Mouse (Mus musculus) kidney, embryonic 15.5 days (tissue): ENCODE measurements around the gene R3hcc1l. TPM values are rescaled to one million over a fixed set of nuclear protein-coding genes. Genes with fewer than 3 reads are reported as not detected.

Experiments
- ATAC-seq: fragments of 200-750 bp; cut with Nextera tagmentation; replicated peaks from 2 replicates; pipeline ENCODE4 v1.8.0; 2017; ENCODE audit warnings: moderate TSS enrichment; ENCODE audit not compliant: low FRiP score
- H3K27ac ChIP-seq: fragments of 300-500 bp; sonication (generic); 2 replicates; pipeline ENCODE4 v1.5.1; 2015; ENCODE audit warnings: mild to moderate bottlenecking, inconsistent platforms
- H3K27me3 ChIP-seq: fragments of 300-500 bp; sonication (generic); 2 replicates; pipeline ENCODE4 v1.6.1; 2015; ENCODE audit warnings: inconsistent platforms
- H3K36me3 ChIP-seq: fragments of 300-500 bp; sonication (generic); 2 replicates; pipeline ENCODE4 v1.6.1; 2015; ENCODE audit warnings: inconsistent platforms
- H3K4me1 ChIP-seq: fragments of 300-500 bp; sonication (generic); 2 replicates; pipeline ENCODE4 v1.6.1; 2015; ENCODE audit warnings: inconsistent platforms
- H3K4me2 ChIP-seq: fragments of 300-500 bp; sonication (generic); 2 replicates; pipeline ENCODE4 v1.6.1; 2015; ENCODE audit warnings: moderate library complexity, mild to moderate bottlenecking, inconsistent platforms
- H3K4me3 ChIP-seq: fragments of 300-500 bp; sonication (generic); replicated peaks from 2 replicates; pipeline ENCODE4 v1.5.1; 2015; ENCODE audit warnings: mild to moderate bottlenecking, inconsistent platforms
- H3K9ac ChIP-seq: fragments of 300-500 bp; sonication (generic); 2 replicates; pipeline ENCODE4 v1.6.1; 2015; ENCODE audit warnings: mild to moderate bottlenecking, inconsistent platforms
- H3K9me3 ChIP-seq: fragments of 300-500 bp; sonication (generic); replicated peaks from 2 replicates; pipeline ENCODE4 v1.6.1; 2016; ENCODE audit warnings: inconsistent platforms
- WGBS: fragments of 180-500 bp; shearing (Covaris S2); methylation state at CpG from one replicate; pipeline ENCODE4 v1.1.7; 2015; ENCODE audit warnings: mixed read lengths; 5-methylcytosine and 5-hydroxymethylcytosine counted together
- polyA plus RNA-seq: library from polyadenylated mRNA; unstranded; fragments of >200 nt; fragmentation: Nextera tagmentation; extraction: Ambion mirVana; gene quantifications from 2 replicates; pipeline ENCODE4 v1.2.1, GENCODE M21; 2015

R3hcc1l gene
- polyA plus RNA-seq, 1 experiment from 2014 or later: 20.6 TPM

GRCm38 (mm10) chr19:42516121-42516520 lies 2.4 kb upstream of the R3hcc1l start:
- no peak for ATAC-seq
- 90% methylated on average over 8 of the region's 8 CpGs for WGBS
- H3K9me3 ChIP-seq: no peaks in the 10 kb centered on the region
- no peaks in the 10 kb centered on the region for H3K36me3 ChIP-seq
- no peak overlapping the region for H3K27ac ChIP-seq
- H3K4me1 ChIP-seq: peaks cover 17% of the 10 kb centered on the region
- no peak overlapping the region for H3K4me2 ChIP-seq
- H3K27me3 ChIP-seq: no peaks in the 10 kb centered on the region
- no peak overlapping the region for H3K9ac ChIP-seq
- H3K4me3 ChIP-seq: no peak overlapping the region

- no peaks in the 10 kb centered on the region for H3K9me3 ChIP-seq
- ATAC-seq: peak; percentile 5; the same call in 1 of the 2 replicates
- H3K27me3 ChIP-seq: no peaks in the 10 kb centered on the region
- peaks cover 17% of the 10 kb centered on the region for H3K4me1 ChIP-seq
- peak overlapping the region; percentile 29; the same call in 1 of the 2 replicates for H3K9ac ChIP-seq
- peak overlapping the region; percentile 79 for H3K4me3 ChIP-seq
- H3K27ac ChIP-seq: no peak overlapping the region
- 27% methylated on average over 24 of the region's 24 CpGs for WGBS
- peak overlapping the region; percentile 85 for H3K4me2 ChIP-seq
- H3K36me3 ChIP-seq: no peaks in the 10 kb centered on the region
These were observed 471 bp upstream of the R3hcc1l start for GRCm38 (mm10) chr19:42517957-42518619.

DNA sequence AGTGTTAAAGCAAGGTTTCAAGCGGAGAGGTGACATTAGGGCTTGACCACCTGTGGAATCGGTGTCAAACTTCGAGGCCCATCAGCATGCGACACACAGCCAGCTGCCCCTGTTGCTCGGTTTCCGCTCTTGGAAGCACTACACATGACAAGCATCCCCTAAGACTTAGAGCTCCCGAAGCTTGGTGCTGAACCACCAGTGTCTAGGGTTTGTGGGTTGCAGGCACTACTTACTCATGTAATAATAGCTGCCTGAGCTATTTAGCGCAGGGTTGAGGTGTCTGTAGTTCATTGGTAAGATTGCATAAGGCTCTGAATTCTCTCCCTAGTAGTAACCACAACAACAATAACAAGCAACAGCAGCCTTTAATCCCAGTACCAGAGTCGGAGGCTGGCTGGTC lies 1.2 kb downstream of the R3hcc1l start:
- peak overlapping the region; percentile 79 for H3K4me3 ChIP-seq
- H3K27ac ChIP-seq: no peak overlapping the region
- ATAC-seq: no peak
- H3K27me3 ChIP-seq: no peaks in the 10 kb centered on the region
- H3K9ac ChIP-seq: no peak overlapping the region; the same call in 1 of the 2 replicates
- WGBS: 42% methylated on average over 9 of the region's 9 CpGs
- peak overlapping the region; percentile 85 for H3K4me2 ChIP-seq
- H3K9me3 ChIP-seq: no peaks in the 10 kb centered on the region
- peaks cover 17% of the 10 kb centered on the region for H3K4me1 ChIP-seq
- H3K36me3 ChIP-seq: no peaks in the 10 kb centered on the region

DNA sequence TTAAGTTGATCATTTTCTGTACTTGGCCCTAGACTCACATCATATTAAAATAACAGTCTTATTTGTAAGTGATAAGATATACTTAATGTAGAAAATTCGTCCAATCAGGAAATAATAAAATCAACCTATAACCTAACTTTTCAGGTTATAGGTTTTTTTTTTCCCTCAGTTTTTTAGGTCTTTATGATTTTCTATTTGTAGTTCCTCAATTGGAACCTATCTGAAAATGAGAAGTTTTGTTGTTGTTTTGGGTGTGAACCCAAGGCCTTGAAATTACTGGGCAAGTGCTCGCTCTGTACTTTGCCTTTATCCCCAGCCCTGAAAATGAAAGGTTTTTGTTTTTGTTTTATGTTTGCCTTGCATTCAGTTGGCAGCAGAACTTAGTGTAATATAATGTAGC lies 6.1 kb downstream of the R3hcc1l start:
- H3K4me1 ChIP-seq: peaks cover 14% of the 10 kb centered on the region
- H3K4me2 ChIP-seq: no peak overlapping the region
- H3K27me3 ChIP-seq: no peaks in the 10 kb centered on the region
- no peak overlapping the region for H3K4me3 ChIP-seq
- H3K9me3 ChIP-seq: no peaks in the 10 kb centered on the region
- no peak for ATAC-seq
- no peaks in the 10 kb centered on the region for H3K36me3 ChIP-seq
- H3K27ac ChIP-seq: no peak overlapping the region
- 92% methylated on average over 2 of the region's 2 CpGs for WGBS
- H3K9ac ChIP-seq: no peak overlapping the region

DNA sequence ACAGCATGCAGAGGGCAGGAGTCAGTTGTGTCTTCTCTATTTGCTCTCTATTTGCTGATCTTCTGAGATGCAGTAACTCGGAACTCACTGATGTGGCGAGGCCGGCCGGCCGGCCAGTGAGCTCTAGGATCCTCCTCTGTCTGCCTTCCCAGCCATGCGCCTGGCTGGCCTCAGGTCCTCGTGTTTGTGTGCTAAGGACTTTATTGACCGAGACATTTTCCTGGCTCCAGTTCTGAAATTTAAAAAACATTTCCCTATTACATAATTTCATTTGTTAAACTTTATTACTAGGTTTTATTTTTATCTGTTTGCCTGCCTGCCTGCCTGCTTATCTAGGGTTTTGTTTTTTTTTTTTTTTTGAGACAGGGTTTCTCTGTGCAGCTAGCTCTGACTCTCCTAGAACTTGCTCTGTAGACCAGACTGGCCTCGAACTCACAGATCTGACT lies 11.5 kb downstream of the R3hcc1l start:
- H3K9me3 ChIP-seq: no peaks in the 10 kb centered on the region
- no peak overlapping the region for H3K9ac ChIP-seq
- no peak overlapping the region for H3K27ac ChIP-seq
- no peaks in the 10 kb centered on the region for H3K36me3 ChIP-seq
- H3K27me3 ChIP-seq: no peaks in the 10 kb centered on the region
- H3K4me2 ChIP-seq: no peak overlapping the region
- no peak for ATAC-seq
- WGBS: 47% methylated on average over 9 of the region's 9 CpGs
- peaks cover 14% of the 10 kb centered on the region for H3K4me1 ChIP-seq
- no peak overlapping the region for H3K4me3 ChIP-seq

DNA sequence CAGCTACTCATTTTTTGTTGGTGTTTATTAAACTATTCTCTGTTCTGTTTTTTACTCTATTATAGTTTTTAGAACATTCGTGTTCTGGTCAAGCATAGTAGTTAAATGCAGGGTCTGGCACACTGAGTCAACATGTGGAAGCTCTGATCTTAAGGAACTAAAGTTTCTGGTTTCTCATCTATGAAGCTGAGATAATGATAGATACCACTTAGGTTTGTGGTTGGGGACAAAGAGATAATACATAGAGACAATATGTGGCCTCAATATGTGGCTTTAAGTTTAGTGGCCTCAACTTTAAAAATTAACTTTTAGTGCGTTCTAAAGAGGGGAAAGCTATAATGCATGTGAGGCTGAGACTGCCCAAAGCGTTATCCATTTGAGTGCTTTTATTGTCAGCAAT lies 15.9 kb downstream of the R3hcc1l start:
- peaks cover 7% of the 10 kb centered on the region; the same call in 1 of the 2 replicates for H3K4me1 ChIP-seq
- H3K36me3 ChIP-seq: no peaks in the 10 kb centered on the region
- H3K4me3 ChIP-seq: no peak overlapping the region
- H3K27ac ChIP-seq: no peak overlapping the region
- 72% methylated on average over 3 of the region's 3 CpGs for WGBS
- H3K9me3 ChIP-seq: no peaks in the 10 kb centered on the region
- no peak overlapping the region for H3K9ac ChIP-seq
- H3K4me2 ChIP-seq: no peak overlapping the region
- H3K27me3 ChIP-seq: no peaks in the 10 kb centered on the region
- no peak for ATAC-seq

GRCm38 (mm10) chr19:42537600-42537999 lies 19.0 kb downstream of the R3hcc1l start:
- 100% methylated on average over 1 of the region's 1 CpGs for WGBS

GRCm38 (mm10) chr19:42538911-42539310 lies 20.4 kb downstream of the R3hcc1l start:
- Histone ChIP-seq H3K4me1 (peaks cover 16% of the 10 kb centered on the region; the same call in 1 of the 2 replicates), H3K36me3 (no peaks in the 10 kb centered on the region), H3K4me3 (no peak overlapping the region), H3K4me2 (no peak overlapping the region), H3K27me3 (no peaks in the 10 kb centered on the region), H3K27ac (no peak overlapping the region), H3K9ac (no peak overlapping the region), H3K9me3 (no peaks in the 10 kb centered on the region)
- ATAC-seq: no peak
- WGBS: 85% methylated on average over 2 of the region's 2 CpGs

More at GRCm38 (mm10) chr19:42537600-42537999, 19.0 kb downstream of the R3hcc1l start:
- no peak overlapping the region for H3K27ac ChIP-seq
- H3K9me3 ChIP-seq: no peaks in the 10 kb centered on the region
- no peak overlapping the region for H3K9ac ChIP-seq
- H3K27me3 ChIP-seq: no peaks in the 10 kb centered on the region
- H3K36me3 ChIP-seq: no peaks in the 10 kb centered on the region
- no peak overlapping the region for H3K4me2 ChIP-seq
- H3K4me1 ChIP-seq: peaks cover 16% of the 10 kb centered on the region; the same call in 1 of the 2 replicates
- H3K4me3 ChIP-seq: no peak overlapping the region
- no peak for ATAC-seq

DNA sequence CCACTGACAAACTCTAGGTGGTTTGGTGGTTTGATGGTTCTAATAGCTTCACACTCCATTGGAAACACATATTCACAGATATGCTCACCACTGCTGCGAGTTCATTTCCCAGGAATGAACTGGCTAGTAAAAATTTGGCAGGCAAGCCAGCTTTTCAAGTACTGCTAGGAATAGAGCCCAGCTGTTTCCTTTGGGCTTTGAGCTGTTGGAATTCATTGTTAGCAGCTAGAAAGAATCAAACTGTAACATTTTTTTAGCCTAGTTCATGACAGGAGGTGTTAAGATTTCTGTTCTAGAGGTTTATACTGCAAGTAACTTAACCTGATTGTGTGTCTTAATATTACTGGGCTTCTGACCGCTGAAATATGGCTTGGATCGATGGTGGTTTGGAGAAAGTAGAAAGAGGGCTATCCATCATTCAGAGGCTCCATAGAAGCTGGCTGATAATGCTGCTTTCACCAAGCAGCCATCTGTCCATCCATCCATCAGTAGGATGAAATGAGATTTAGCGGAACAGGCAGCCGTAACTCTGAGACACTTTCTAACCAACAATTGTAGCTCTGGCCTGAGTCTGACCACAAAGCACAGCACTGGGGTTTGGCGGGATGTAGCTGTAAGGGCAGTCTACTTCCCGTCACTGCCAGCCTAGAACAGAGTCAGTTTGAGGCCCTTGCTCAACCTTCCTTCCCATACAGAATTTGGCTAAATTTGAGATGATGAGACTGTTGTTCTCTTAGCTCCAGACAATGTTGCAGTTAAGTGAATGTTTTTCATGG lies 21.0 kb downstream of the R3hcc1l start:
- no peak overlapping the region for H3K9ac ChIP-seq
- no peaks in the 10 kb centered on the region for H3K27me3 ChIP-seq
- no peaks in the 10 kb centered on the region for H3K36me3 ChIP-seq
- H3K4me2 ChIP-seq: no peak overlapping the region
- H3K27ac ChIP-seq: no peak overlapping the region
- no peak for ATAC-seq
- H3K4me3 ChIP-seq: no peak overlapping the region
- no peaks in the 10 kb centered on the region for H3K9me3 ChIP-seq
- 76% methylated on average over 7 of the region's 7 CpGs for WGBS
- peaks cover 13% of the 10 kb centered on the region; the same call in 1 of the 2 replicates for H3K4me1 ChIP-seq

DNA sequence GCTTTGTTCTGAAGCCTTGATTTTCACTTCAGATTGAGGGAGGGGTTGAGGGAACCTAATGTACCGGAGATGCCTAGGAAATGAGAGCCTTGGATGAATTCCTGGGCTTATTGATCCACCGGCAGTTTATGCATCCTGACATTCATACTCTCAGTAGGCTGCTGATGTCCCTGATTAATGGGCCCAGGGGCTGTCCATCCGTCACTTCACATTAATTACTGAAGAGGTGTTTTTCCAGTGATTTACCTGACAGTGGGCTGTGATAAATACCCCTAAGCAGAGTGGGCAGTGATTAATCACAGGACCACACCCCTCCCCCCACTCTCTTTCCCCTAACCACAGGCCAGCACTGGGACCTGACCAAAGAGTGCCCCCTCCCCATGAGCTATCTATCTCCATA lies 22.1 kb downstream of the R3hcc1l start:
- Histone ChIP-seq H3K4me1 (peaks cover 9% of the 10 kb centered on the region; the same call in 1 of the 2 replicates), H3K36me3 (no peaks in the 10 kb centered on the region), H3K9ac (no peak overlapping the region), H3K27me3 (no peaks in the 10 kb centered on the region), H3K4me3 (no peak overlapping the region), H3K27ac (no peak overlapping the region), H3K9me3 (no peaks in the 10 kb centered on the region), H3K4me2 (no peak overlapping the region)
- no peak for ATAC-seq
- 37% methylated on average over 3 of the region's 3 CpGs for WGBS

DNA sequence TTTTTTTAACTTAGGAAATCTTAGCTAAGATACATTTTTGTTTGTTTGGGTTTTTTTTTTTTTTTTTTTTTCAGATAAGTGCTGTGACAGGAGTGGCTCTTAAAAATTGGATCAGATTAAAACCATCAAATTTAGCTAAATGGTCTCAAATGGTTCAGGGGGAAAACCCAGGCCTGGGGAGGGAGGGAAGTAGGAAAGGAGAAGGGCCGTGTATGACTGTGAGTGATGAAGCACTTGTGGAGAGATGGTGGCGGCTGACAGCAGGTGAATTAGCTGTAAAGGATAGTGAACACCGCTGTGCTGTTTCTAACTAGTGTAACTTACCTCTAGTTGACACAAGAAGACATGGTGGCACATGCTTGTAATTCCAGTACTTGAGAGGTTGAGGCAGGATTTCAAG lies 40.1 kb downstream of the R3hcc1l start:
- Histone ChIP-seq H3K9me3 (no peaks in the 10 kb centered on the region), H3K36me3 (peaks cover 12% of the 10 kb centered on the region), H3K4me1 (no peaks in the 10 kb centered on the region), H3K4me3 (no peak overlapping the region), H3K4me2 (no peak overlapping the region), H3K9ac (no peak overlapping the region), H3K27me3 (no peaks in the 10 kb centered on the region), H3K27ac (no peak overlapping the region)
- WGBS: 89% methylated on average over 3 of the region's 3 CpGs
- ATAC-seq: no peak

DNA sequence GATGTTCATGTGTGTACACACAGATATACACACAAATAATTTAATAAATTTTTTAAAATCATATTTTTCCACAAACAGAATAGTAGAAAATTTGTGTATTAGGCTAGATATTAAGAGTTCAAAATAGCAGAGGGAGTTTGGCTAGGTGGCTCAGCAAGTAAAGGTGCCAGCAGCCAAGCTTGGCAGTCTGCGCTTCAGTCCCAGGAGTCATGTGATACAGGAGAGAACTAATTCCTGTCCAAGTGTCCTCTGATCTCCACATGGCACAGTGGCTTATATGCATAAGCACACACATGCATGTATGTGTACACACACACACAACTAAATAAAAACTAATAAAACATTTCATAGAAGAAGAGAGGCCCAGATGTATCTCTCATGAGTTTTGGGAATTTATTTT lies 43.4 kb downstream of the R3hcc1l start:
- Histone ChIP-seq H3K36me3 (peaks cover 19% of the 10 kb centered on the region), H3K4me1 (no peaks in the 10 kb centered on the region), H3K27me3 (no peaks in the 10 kb centered on the region), H3K9me3 (no peaks in the 10 kb centered on the region), H3K27ac (no peak overlapping the region), H3K4me3 (no peak overlapping the region), H3K4me2 (no peak overlapping the region), H3K9ac (no peak overlapping the region)
- no peak for ATAC-seq
- WGBS: 94% methylated on average over 1 of the region's 1 CpGs
